Mouse (Mus musculus) left cerebral cortex, adult 11 months (tissue): Measurements from ENCODE around the gene Gnat2.

Experiments
- DNase-seq: peaks from one replicate; pipeline ENCODE4 v3.0.0; 2022; ENCODE audit warnings: low spot score

Gnat2 gene

GRCm38 (mm10) chr3:108121101-108121500 is 28.5 kb downstream of the Gnat2 start:
- no peak for DNase-seq

DNA sequence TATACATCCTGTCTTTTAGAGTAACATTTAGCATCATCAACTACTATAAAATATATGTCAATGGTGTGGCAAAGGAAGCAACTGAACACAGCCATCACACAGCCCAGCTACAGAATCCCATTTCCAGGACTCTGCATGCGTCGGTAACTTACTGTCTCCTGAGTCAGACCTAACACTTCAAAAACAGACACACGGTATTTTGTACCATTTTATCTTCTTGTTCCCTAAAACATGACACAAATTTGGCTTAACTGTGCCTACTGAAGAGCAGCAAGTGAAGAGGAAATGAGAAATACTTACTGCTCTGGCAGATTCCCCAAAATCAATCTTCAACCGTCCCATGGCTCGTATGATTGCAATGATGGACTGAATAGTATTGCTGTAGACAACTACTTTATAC is 30.7 kb downstream of the Gnat2 start:
- no peak for DNase-seq

- no peak for DNase-seq
These were observed 31.5 kb downstream of the Gnat2 start for GRCm38 (mm10) chr3:108124131-108124530.

DNA sequence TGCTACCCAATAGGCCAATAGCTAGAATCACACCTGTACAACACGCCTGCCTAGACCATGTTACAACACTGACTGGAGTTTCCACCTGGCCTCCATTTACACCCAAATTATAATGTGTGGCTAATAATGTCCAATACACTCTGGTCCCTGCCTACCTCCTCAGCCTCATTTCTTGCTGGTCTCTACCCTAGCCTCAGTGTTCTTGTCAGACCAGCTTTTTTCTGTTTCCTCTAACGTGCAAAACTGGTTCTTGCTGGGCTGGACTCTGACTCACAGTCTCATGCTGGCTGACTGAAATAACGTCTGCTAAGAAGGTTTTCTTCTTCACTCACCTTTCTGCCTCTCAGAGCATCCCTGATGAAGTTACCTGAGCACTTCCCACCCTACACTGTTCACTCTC is 33.7 kb downstream of the Gnat2 start:
- DNase-seq = no peak

DNA sequence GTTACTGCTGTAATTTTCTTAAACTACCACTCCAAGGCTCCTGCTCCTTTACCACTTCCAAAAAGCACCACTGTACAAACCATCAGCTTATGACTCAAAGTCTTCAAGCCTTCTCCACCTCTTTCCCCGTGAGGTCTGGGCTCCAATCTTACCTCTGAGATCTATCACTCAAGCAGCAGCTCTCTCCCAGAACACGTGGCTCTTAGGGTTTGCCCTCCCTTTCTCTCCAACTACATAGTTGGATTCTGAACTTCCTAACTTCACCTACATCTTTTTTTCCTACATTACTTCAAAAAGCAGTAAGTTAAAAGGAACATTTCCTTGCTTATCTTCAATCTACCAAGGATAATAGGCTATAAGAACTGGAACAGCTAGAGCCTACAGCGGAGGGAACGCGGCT is 35.9 kb downstream of the Gnat2 start:
- DNase-seq = no peak

GRCm38 (mm10) chr3:108129367-108129766 is 36.8 kb downstream of the Gnat2 start:
- DNase-seq = no peak

- no peak for DNase-seq
These were observed 37.2 kb downstream of the Gnat2 start for GRCm38 (mm10) chr3:108129804-108130203.

GRCm38 (mm10) chr3:108131216-108131615 is 38.6 kb downstream of the Gnat2 start:
- DNase-seq = no peak

- no peak for DNase-seq
These were observed 39.2 kb downstream of the Gnat2 start for GRCm38 (mm10) chr3:108131821-108132220.

DNA sequence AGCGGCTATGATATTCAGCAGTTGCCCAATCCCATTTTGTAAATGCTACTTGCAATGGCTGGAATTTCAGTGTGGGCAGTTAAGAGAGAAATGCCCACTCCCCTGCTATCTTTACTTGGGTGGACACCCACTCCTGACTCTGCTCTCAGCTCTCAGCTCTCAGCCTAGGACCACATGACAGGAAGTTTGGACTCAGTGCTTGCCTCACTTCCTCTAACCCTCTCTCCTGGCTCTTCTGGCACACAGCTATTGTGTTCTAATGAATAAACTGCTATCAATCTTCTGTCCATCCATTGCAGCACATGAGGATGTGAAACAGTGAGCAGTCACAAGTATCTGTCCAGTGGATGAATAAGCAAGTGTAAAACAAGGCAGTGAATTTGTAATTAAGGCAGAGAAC is 39.9 kb downstream of the Gnat2 start:
- no peak for DNase-seq

GRCm38 (mm10) chr3:108134701-108135100 is 42.1 kb downstream of the Gnat2 start:
- peak; percentile 60 for DNase-seq

- no peak for DNase-seq
These were observed 46.5 kb downstream of the Gnat2 start for GRCm38 (mm10) chr3:108139113-108139512.

DNA sequence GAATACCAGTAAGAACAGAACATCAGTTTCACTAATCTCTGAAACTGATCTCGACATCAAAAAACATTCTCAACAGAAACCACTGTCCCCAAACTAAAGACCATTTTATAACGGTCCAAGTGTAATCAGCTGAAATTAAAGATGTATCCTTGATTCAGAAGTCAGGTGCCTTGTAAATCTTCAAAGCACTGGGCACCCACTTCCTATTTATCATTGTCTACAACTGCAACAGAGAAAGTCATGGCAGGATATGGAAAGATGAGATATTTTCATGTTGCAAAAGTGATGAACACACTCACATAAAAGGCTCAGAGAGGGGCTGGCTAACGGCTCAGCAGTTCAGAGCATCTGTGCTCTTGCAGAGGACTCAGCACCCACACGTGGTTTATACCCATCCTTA is 48.2 kb downstream of the Gnat2 start:
- no peak for DNase-seq

- DNase-seq = peak; percentile 71
These were observed 53.2 kb downstream of the Gnat2 start, which contains the start of gene Gnai3 for GRCm38 (mm10) chr3:108145534-108146445. Gene Gnai3 (minus strand): TSS chr3:108146146.

GRCm38 (mm10) chr3:108146671-108147070 is 54.1 kb downstream of the Gnat2 start:
- DNase-seq = no peak

GRCm38 (mm10) chr3:108147386-108148235 is 55.0 kb downstream of the Gnat2 start:
- DNase-seq = peak; percentile 80
